Mouse (Mus musculus) cerebellum, adult 11-12 months (tissue): Measurements from ENCODE around the gene Zbtb5.
"Not testable (repeated sequence)": the region's sequence is repeated elsewhere in the genome, so short reads cannot be mapped to it uniquely, and the experiment has no call there.

ENCODE experiments used
- DNase-seq: peaks from one replicate; pipeline ENCODE4 v3.0.0; 2022

Gene Zbtb5

DNA sequence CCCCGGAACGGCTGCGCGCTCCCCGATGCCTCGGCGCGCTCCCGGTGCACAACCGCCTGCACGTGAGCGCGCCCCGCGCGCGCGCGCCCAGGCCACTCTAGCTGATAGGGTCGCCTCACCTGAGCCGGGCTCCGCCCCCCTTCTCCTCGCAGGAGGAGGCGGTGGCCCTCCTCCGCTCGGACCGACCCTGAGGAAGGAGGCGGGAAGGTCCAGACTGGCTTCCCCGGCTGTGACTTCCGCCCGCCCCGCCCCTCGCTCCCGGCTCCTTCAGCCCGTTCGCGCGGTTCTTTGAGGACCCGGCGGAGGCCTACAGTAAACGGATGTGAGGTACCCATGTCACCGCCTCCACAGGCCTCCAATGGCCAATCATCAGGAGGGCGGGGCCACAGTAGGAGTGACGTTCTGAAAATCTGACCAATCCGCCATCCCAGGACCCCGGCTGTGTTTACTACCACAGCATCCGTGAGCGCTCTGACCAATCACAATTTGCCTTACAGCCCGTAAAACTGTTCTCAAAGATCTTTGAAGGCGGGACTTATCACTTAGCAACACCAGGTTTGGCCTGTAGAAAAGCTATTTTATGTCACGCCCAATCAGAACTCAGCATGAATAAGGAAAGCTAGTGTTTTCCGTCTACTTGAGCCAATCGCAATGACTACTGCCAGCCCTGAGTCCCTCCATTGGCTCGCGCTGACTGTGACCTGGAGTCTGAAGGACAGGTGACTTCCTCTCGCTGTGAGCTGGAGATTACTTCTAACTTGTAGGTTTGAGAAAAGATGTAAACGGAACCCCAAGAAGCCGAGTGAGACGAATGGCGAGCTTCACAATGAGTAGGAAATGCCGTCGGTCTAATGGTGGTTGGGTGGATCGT is at the start of gene Zbtb5:
Gene Zbtb5 (minus strand): TSS at position 308 of the 871 bp plus-strand sequence.
- DNase-seq = peak; percentile 100

GRCm38 (mm10) chr4:45055451-45055850 is 43.2 kb upstream of the Zbtb5 start:
- peak; percentile 42 for DNase-seq

GRCm38 (mm10) chr4:45054862-45055261 is 42.6 kb upstream of the Zbtb5 start:
- peak; percentile 8 for DNase-seq

DNA sequence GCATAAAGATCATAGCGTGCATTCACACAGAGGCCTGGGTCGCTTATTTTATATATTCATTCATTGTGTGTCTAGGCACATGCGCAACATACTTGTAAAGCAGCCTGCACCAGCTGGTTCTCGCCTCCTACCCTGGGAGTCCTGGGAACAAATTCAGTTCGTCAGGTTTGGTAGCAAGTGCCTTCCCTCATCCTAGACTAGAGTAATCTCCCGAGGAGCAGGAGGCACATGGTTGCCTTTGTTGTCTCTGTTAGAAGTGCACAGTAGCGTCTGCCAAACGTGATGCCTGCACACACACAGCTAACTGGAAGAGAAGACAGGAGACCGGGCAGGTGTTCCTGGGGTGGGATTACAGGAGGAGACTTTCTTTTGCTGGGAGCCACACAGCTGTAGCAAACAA is 35.7 kb upstream of the Zbtb5 start:
- DNase-seq = no peak

- no peak for DNase-seq
Observed at GRCm38 (mm10) chr4:45047286-45047887, 35.2 kb upstream of the Zbtb5 start.

DNA sequence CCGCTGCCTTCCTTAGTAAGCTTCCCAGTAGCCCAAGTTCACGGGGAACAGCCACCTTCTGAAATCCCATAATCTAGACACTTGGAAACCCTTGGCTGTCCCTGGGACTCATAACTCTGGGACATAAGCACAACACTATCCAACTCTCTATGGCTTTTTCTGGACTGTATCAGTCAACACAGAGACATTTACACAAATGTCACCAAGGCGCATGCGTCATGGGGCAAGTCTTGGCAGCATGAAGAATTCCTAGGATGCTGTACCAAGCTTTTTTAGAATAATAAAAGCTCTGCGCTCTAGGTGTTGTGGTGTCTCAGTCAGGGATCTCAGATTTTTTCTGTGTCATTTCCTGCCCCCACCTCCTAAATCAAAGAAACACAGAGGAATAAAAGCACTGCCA is 34.5 kb upstream of the Zbtb5 start:
- DNase-seq = no peak

DNA sequence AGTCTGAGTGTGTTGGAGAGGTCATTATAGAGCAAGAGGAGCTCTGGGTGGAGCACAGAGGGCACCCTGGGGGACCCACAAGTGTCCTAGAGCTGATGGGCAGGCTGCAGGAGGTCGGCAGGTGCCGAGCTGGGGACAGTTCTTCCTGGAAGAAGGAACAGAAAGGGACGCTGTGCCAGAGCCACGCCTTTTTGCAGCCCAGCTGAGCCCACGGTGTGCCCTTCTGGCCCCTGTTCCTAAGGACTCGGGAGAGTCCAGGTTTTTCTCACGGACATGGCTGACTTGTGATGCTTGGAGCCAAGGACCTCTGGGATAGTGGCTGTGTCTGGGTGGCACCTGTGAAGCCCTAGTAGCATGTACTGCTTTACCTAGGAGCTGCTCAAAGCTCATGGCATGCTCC is 28.6 kb upstream of the Zbtb5 start:
- DNase-seq = no peak

DNA sequence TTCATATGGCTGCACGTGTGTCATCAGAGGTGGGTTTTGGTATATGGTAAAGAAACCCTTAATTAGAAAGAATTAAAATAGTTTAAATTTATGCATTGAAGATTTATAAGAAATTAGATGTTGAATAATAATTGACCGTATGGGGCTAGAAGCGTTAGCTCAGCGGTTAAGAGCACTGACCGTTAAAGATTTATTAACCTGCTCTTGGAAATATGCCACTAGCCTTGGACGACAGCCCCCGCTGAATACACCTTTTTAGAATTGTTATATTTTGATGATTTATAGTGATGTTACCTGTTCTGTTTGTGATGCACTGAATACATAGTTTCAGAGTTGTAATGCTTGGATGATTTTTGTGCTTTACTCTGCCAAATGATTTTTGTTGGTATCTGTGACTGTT is 27.3 kb upstream of the Zbtb5 start:
- not testable (repeated sequence) for DNase-seq

DNA sequence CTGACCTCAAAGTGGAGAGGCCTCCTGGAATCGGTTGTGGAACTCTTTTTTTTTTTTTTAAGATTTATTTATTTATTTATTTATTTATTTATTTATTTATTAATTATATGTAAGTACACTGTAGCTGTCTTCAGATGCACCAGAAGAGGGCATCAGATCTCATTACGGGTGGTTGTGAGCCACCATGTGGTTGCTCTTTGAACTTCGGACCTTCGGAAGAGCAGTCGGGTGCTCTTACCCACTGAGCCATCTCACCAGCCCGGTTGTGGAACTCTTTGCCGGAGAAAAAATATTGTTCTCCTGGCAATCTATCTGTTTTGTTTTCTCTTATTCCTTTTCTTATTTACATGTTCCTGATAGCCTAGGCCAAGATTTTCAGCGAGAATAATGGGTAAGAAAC is 26.7 kb upstream of the Zbtb5 start:
- DNase-seq = not testable (repeated sequence)

- DNase-seq = no peak
Observed at GRCm38 (mm10) chr4:45037455-45038410, 25.5 kb upstream of the Zbtb5 start.

DNA sequence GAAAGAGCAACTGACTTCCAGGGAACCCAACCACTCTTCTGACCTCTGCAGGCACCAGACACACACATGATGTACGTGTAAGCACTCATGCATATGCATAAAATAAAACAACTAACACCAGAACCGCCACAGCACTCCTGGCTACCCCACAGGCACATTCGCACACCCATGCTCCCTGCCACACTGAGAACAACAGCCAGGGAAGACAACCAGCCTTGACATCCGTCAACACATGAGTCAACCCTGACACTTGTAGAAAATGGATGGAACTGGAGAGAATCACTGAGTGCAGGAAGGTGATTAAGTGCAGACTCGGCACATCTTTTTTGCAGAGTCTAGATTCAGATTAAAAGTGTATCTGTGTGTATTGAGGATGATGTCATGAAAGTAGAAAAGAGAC is 24.4 kb upstream of the Zbtb5 start:
- no peak for DNase-seq

- no peak for DNase-seq
Observed at GRCm38 (mm10) chr4:45036048-45036447, 23.8 kb upstream of the Zbtb5 start.

DNA sequence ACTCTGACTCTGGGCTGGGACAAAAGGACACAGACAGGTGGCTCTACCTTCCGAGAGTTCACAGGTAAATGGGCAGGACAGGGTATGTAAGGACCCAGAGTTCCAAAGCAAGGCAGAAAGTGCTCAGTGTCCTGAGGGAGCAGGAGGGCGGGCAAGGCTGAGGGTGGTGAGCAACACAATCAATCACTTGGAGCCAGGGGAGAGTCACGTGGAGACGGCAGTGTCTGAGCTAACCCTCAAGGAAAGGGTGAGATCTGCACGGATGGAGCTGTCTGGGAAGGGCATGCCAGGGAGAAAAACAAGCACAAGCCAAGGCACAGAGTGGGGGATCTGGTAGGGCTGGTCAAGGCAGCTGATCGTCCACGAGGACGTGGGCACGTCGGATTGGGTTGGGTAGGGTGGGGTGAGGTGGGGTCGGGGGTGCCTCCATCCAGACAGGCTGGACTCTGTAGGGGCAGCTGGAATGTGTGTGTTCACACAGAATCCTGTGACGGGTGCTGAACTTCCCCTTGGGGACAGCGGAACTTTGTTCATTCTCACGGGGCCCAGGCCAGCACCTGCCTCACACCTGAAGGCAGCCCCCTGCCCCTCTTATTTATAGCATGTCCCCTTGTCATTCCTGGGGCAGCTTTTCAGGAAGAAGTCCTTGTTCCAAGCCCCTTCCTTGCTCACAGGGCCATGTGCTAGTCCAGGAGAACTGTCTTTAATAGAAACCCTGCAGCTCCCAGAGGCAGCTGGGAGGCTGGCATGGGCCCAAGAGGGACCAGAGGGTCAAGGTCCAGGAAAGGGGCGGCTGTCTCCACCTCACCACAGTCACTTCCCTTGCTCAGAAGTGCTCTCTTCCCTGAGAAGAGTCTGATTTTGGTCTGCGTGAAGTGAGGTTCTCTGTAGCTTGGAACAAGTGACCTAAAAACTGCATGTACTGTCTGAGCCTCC is 22.7 kb upstream of the Zbtb5 start:
- DNase-seq = no peak

DNA sequence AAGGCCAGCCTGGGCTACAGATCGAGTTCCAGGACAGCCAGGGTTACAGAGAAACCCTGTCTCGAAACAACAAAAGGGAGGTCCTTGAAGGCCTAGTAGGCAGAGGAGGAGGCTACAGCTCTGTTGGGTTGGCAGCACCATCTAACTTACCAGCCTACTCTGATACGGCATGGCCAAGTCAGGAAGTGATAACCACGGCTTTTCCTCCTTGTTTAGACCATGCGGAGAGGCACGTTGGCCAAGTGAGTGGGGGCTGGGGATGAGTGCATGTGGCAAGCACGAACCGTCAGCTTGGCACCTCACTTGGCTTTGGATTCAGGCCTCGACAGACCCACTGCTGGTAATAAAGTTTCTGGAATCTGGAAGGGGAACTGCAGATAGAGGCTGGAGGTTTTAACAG is 20.4 kb upstream of the Zbtb5 start:
- no peak for DNase-seq

DNA sequence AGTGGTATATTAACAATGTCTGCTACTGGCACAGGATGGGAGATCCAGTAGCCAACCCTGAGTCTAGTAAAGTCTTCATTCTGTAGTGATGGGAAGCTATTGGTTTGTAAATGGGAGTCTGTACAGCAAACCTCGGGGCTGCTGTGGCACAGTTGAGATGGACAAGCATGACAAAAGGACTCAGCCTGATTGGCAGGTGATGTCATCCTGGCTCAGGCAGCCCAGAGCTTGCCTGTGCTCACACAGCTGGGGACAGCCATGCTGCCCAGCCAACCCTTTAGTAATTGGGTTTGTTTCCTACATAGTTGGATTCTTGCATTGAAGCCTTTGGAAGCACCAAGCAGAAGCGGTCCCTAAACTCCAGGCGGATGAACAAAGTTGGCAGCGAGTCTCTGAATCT is 14.2 kb upstream of the Zbtb5 start:
- no peak for DNase-seq

GRCm38 (mm10) chr4:45019009-45019408 is 6.8 kb upstream of the Zbtb5 start:
- peak; percentile 17 for DNase-seq

DNA sequence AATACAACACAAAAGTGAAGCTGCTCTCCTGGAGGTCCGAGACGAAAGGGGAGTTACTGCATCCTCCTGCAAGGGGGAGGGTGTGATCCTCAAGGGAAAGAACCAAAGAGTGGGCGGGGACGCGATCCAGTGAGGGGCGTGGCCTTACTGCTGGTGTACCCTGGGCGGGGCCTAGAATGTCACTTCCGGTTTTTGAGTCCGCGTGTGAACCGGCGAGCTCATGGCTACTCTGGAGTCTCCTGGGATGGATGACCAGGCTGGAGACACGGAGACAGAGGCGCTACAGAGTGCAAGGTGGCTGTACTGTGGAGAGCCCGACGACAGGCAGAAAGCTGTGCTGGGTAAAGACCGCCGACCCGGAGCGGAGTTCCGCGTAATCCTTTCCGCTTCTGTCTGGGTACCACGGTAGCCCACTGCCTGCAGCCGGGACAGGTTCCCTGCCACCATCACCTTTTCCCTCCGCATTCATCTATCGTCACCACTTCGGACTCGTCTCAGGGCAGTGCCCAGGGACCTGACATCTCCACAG is 6.3 kb upstream of the Zbtb5 start, which contains the start of gene Polr1e:
Gene Polr1e (plus strand): TSS at position 132 of the 529 bp plus-strand sequence.
- DNase-seq = peak; percentile 81

DNA sequence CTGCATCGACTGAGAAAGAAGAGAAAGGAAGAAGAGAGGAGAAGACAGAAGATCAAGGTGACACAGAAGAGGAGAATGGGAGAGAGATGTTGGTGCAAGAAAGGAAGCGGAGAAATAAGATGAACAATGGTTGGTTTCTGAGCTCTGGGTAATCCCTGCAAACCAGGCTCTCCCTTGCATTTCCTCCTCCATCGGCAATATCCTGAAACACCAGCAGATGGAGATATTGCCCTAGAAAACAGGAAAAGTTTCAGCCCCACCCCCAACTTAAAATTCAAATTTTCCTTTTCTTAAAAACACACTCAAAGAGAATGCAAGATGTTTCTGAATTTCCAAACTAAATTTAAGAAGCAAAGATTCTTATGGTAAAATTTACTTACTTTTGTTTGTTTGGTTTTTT is 3.4 kb upstream of the Zbtb5 start:
- DNase-seq = no peak

GRCm38 (mm10) chr4:45013537-45013936 is 1.3 kb upstream of the Zbtb5 start:
- DNase-seq = peak; percentile 31

- peak; percentile 31 for DNase-seq
Observed at GRCm38 (mm10) chr4:45013031-45013431, 819 bp upstream of the Zbtb5 start.

- DNase-seq = no peak
Observed at GRCm38 (mm10) chr4:45011581-45012104, 569 bp downstream of the Zbtb5 start.
